Mouse (Mus musculus) G1E (cell line): ENCODE measurements around the gene Dnm2. TPM values are rescaled to one million over a fixed set of nuclear protein-coding genes. Genes with fewer than 3 reads are reported as not detected.

Experiments
- ATAC-seq: 2 replicates; pipeline ENCODE4 v1.8.0; 2016; ENCODE audit warnings: mild to moderate bottlenecking; ENCODE audit not compliant: insufficient number of reproducible peaks, poor library complexity, low FRiP score, severe bottlenecking; ENCODE audit errors: extremely low read depth
- DNase-seq: peaks from one replicate; pipeline ENCODE4 v3.0.0; 2012; ENCODE audit warnings: low spot score
- H3K27me3 ChIP-seq: 2 replicates; pipeline ENCODE4 v1.6.1; 2012; ENCODE audit warnings: mild to moderate bottlenecking, low read length, inconsistent platforms; ENCODE audit not compliant: insufficient read depth
- H3K36me3 ChIP-seq: replicated peaks from 2 replicates; pipeline ENCODE3; 2012; ENCODE audit warnings: mild to moderate bottlenecking, inconsistent platforms
- H3K4me1 ChIP-seq: 2 replicates; pipeline ENCODE4 v1.6.1; 2012; ENCODE audit warnings: low read depth, low read length, inconsistent platforms, mixed read lengths; ENCODE audit not compliant: insufficient read depth
- H3K4me3 ChIP-seq: 2 replicates; pipeline ENCODE4 v1.5.1; 2012; ENCODE audit warnings: low read depth, mild to moderate bottlenecking, inconsistent platforms, low read length, moderate library complexity, mixed read lengths
- H3K9me3 ChIP-seq: replicated peaks from 2 replicates; pipeline ENCODE4 v1.6.1; 2012; ENCODE audit warnings: inconsistent platforms
- CTCF ChIP-seq: IDR thresholded peaks from 2 replicates; pipeline ENCODE4 v1.5.1; 2012; ENCODE audit warnings: low read depth, low read length, inconsistent platforms, mixed read lengths
- GATA1 ChIP-seq: IDR thresholded peaks from 2 replicates; pipeline ENCODE4 v1.6.1; 2012; ENCODE audit warnings: borderline replicate concordance, low read length, inconsistent platforms, mixed read lengths
- GATA2 ChIP-seq: IDR thresholded peaks from 2 replicates; pipeline ENCODE4 v1.6.1; 2012; ENCODE audit warnings: low read depth, low read length, inconsistent platforms, borderline replicate concordance
- POLR2AphosphoS5 ChIP-seq: IDR thresholded peaks from 2 replicates; pipeline ENCODE4 v1.6.1; 2012; ENCODE audit warnings: low read depth, low read length, inconsistent platforms; ENCODE audit not compliant: insufficient replicate concordance
- TAL1 ChIP-seq: conservative IDR thresholded peaks from 2 replicates; pipeline ENCODE4 v1.6.1; 2012; ENCODE audit warnings: low read depth, low read length, inconsistent platforms, mixed read lengths
- polyA plus RNA-seq: library from polyadenylated mRNA; stranded (reverse); fragments of >175 nt; gene quantifications from 2 replicates; pipeline ENCODE4 v1.2.3, GENCODE M21; 2012
- total RNA-seq, 2 experiments: library from RNA; stranded (forward) in 1 of 2; stranded (reverse) in 1 of 2; fragments of 200-1000 nt in 1 of 2; fragments of >200 nt in 1 of 2; fragmentation: Nextera tagmentation in 1 of 2; gene quantifications; 2 replicates each; pipeline ENCODE4 v1.2.3; 2014 to 2017

The Dnm2 gene
- total and polyA plus RNA-seq, 3 experiments, result 72.7 to 427 (median 214) TPM

GRCm38 (mm10) chr9:21503352-21503751 is 78.6 kb downstream of the Dnm2 start:
- ATAC-seq (no peak), DNase-seq (no peak)
- peaks cover 86% of the 10 kb centered on the region for H3K36me3 ChIP-seq
- H3K27me3 ChIP-seq, result no peaks in the 10 kb centered on the region
- no peaks in the 10 kb centered on the region for H3K9me3 ChIP-seq
- TF ChIP-seq CTCF, result no peak
- TF ChIP-seq TAL1, result no peak
- no peak for TF ChIP-seq POLR2AphosphoS5
- TF ChIP-seq GATA1, result no peak
- TF ChIP-seq GATA2, result no peak
- H3K4me3 ChIP-seq, result no peak overlapping the region
- peaks cover 14% of the 10 kb centered on the region; the same call in 1 of the 2 replicates for H3K4me1 ChIP-seq

- no peaks in the 10 kb centered on the region for H3K9me3 ChIP-seq
- peaks cover 34% of the 10 kb centered on the region for H3K4me1 ChIP-seq
- H3K36me3 ChIP-seq, result peaks cover 76% of the 10 kb centered on the region
- TF ChIP-seq GATA2 (no peak), POLR2AphosphoS5 (0 out of 2 replicates have a peak, but pooled peaks have one; percentile 17)
- DNase-seq, result no peak
- H3K4me3 ChIP-seq, result no peak overlapping the region
- H3K27me3 ChIP-seq, result no peaks in the 10 kb centered on the region
- ATAC-seq, result no peak
Observed at GRCm38 (mm10) chr9:21505767-21506166, 81.1 kb downstream of the Dnm2 start.

- TF ChIP-seq TAL1 (no peak), POLR2AphosphoS5 (no peak), GATA1 (no peak), GATA2 (no peak), CTCF (no peak)
- H3K36me3 ChIP-seq, result peaks cover 63% of the 10 kb centered on the region
Observed at GRCm38 (mm10) chr9:21507753-21508430, 83.2 kb downstream of the Dnm2 start.

GRCm38 (mm10) chr9:21508871-21509404 is 84.2 kb downstream of the Dnm2 start:
- DNase-seq, result no peak
- TF ChIP-seq TAL1, result no peak
- TF ChIP-seq GATA2, result no peak
- no peak for TF ChIP-seq GATA1
- no peak for TF ChIP-seq CTCF
- no peak for TF ChIP-seq POLR2AphosphoS5
- peaks cover 53% of the 10 kb centered on the region for H3K36me3 ChIP-seq
- ATAC-seq, result no peak
- H3K9me3 ChIP-seq, result peaks cover 6% of the 10 kb centered on the region
- peaks cover 38% of the 10 kb centered on the region for H3K4me1 ChIP-seq
- no peaks in the 10 kb centered on the region for H3K27me3 ChIP-seq
- H3K4me3 ChIP-seq, result peak overlapping the region; percentile 81; the same call in 1 of the 2 replicates

More at GRCm38 (mm10) chr9:21507753-21508430, 83.2 kb downstream of the Dnm2 start:
- ATAC-seq (no peak), DNase-seq (no peak)
- Histone ChIP-seq H3K4me1 (peaks cover 38% of the 10 kb centered on the region), H3K9me3 (no peaks in the 10 kb centered on the region), H3K4me3 (no peak overlapping the region), H3K27me3 (no peaks in the 10 kb centered on the region)

- no peaks in the 10 kb centered on the region for H3K27me3 ChIP-seq
- no peak for TF ChIP-seq GATA2
- TF ChIP-seq GATA1, result no peak
- no peak for TF ChIP-seq TAL1
- no peak for TF ChIP-seq POLR2AphosphoS5
- TF ChIP-seq CTCF, result no peak
- H3K4me3 ChIP-seq, result peak within 1 kb of the TSS; percentile 81
Observed at GRCm38 (mm10) chr9:21509772-21510688, 85.3 kb downstream of the Dnm2 start, which contains the start of gene Tmed1. Gene Tmed1 (minus strand): TSS chr9:21510252.

GRCm38 (mm10) chr9:21510689-21511015 is 85.9 kb downstream of the Dnm2 start:
- no peak for TF ChIP-seq TAL1
- TF ChIP-seq GATA1, result no peak
- no peak for TF ChIP-seq POLR2AphosphoS5
- no peak for TF ChIP-seq CTCF
- no peak for TF ChIP-seq GATA2
- ATAC-seq, result 0 out of 2 replicates have a peak, but pooled peaks have one; percentile 1
- H3K4me1 ChIP-seq, result peaks cover 48% of the 10 kb centered on the region
- H3K27me3 ChIP-seq, result no peaks in the 10 kb centered on the region
- peaks cover 6% of the 10 kb centered on the region for H3K9me3 ChIP-seq
- DNase-seq, result no peak
- H3K36me3 ChIP-seq, result peaks cover 36% of the 10 kb centered on the region
- H3K4me3 ChIP-seq, result peak overlapping the region; percentile 81

More at GRCm38 (mm10) chr9:21509772-21510688, 85.3 kb downstream of the Dnm2 start, which contains the start of gene Tmed1:
- H3K4me1 ChIP-seq, result peaks cover 44% of the 10 kb centered on the region
- ATAC-seq, result peak; percentile 84
- peaks cover 6% of the 10 kb centered on the region for H3K9me3 ChIP-seq
- H3K36me3 ChIP-seq, result peaks cover 42% of the 10 kb centered on the region
- DNase-seq, result peak; percentile 96
